Comparison of ENCODE assay signal across 10 mouse cellular contexts in genomic region chr5:137285045-137285444, GRCm38 (mm10). TPM values are rescaled to one million over a fixed set of nuclear protein-coding genes. Genes with fewer than 3 reads are reported as not detected.
DNase-seq lines count a peak whose midpoint lies in the region; ATAC-seq and TF ChIP-seq lines count a peak whose summit lies in the region.
"Had no signal": no experiment of that assay in that cellular context is flagged by ENCODE, and none has a peak within 500 bp of the region (broad histone marks: within the 10 kb centered on the region; RNA-seq: fewer than 3 reads in every experiment).

No protein-coding gene starts in this region.

- H3K9ac ChIP-seq in forebrain, postnatal 0 days = no peak overlapping the region
- no peak overlapping the region for H3K9ac ChIP-seq in forebrain, embryonic 13.5 days
- no peak overlapping the region for H3K9ac ChIP-seq in midbrain, embryonic 11.5 days (ENCODE audit: low read length)
- H3K9ac ChIP-seq in midbrain, embryonic 15.5 days = no peak overlapping the region
- H3K9ac ChIP-seq: liver, embryonic 15.5 days; stomach, embryonic 15.5 days had no signal

- no peak overlapping the region for H3K4me2 ChIP-seq in forebrain, postnatal 0 days (ENCODE audit: low read depth)
- H3K4me2 ChIP-seq in forebrain, embryonic 13.5 days = no peak overlapping the region
- no peak overlapping the region for H3K4me2 ChIP-seq in midbrain, embryonic 11.5 days
- H3K4me2 ChIP-seq in midbrain, embryonic 15.5 days = no peak overlapping the region
- H3K4me2 ChIP-seq: liver, embryonic 15.5 days; stomach, embryonic 15.5 days had no signal

- no peak for ATAC-seq in forebrain, postnatal 0 days
- no peak for ATAC-seq in forebrain, embryonic 13.5 days
- ATAC-seq in midbrain, embryonic 11.5 days (ENCODE audit: low FRiP score) = no peak
- ATAC-seq in midbrain, embryonic 15.5 days (replicated peaks) = no peak

- peak; percentile 52 for DNase-seq in forebrain, postnatal 0 days
- peak; percentile 89 for DNase-seq in midbrain, embryonic 11.5 days (ENCODE audit: low spot score, missing footprints)
- DNase-seq in c-Kit-positive CD71-positive TER-119-positive erythroid progenitor cells, embryonic 14.5 days (ENCODE audit: low spot score) = peak; percentile 79
- DNase-seq in mesoderm, embryonic 11.5 days (ENCODE audit: low read depth, low spot score) = peak; percentile 57
- DNase-seq in urinary bladder, postnatal 14 days (ENCODE audit: low spot score) = no peak
- DNase-seq in left cerebral cortex, adult 11 months (ENCODE audit: low spot score) = no peak

- 62% methylated on average over 5 of the region's 5 CpGs for WGBS in forebrain, postnatal 0 days
- WGBS in forebrain, embryonic 13.5 days = 58% methylated on average over 5 of the region's 5 CpGs
- 57% methylated on average over 5 of the region's 5 CpGs for WGBS in midbrain, embryonic 11.5 days
- WGBS in midbrain, embryonic 15.5 days = 65% methylated on average over 5 of the region's 5 CpGs

- no peaks in the 10 kb centered on the region for H3K4me1 ChIP-seq in forebrain, postnatal 0 days (ENCODE audit: insufficient read depth)
- H3K4me1 ChIP-seq in forebrain, embryonic 13.5 days = peaks cover 24% of the 10 kb centered on the region
- H3K4me1 ChIP-seq in midbrain, embryonic 11.5 days (ENCODE audit: control insufficient read depth, insufficient read depth, low read length) = peaks cover 19% of the 10 kb centered on the region
- H3K4me1 ChIP-seq in midbrain, embryonic 15.5 days = peaks cover 28% of the 10 kb centered on the region

- H3K27ac ChIP-seq in forebrain, postnatal 0 days (ENCODE audit: low read depth, low read length) = no peak overlapping the region
- H3K27ac ChIP-seq in forebrain, embryonic 13.5 days = no peak overlapping the region
- H3K27ac ChIP-seq in midbrain, embryonic 11.5 days (ENCODE audit: low read depth, low read length) = no peak overlapping the region
- no peak overlapping the region for H3K27ac ChIP-seq in midbrain, embryonic 15.5 days
- H3K27ac ChIP-seq: liver, embryonic 15.5 days; stomach, embryonic 15.5 days had no signal

- no peak overlapping the region for H3K4me3 ChIP-seq in forebrain, postnatal 0 days (ENCODE audit: low read depth, low read length)
- H3K4me3 ChIP-seq in forebrain, embryonic 13.5 days = no peak overlapping the region
- H3K4me3 ChIP-seq in midbrain, embryonic 11.5 days (ENCODE audit: low read depth, low read length) = no peak overlapping the region
- no peak overlapping the region for H3K4me3 ChIP-seq in midbrain, embryonic 15.5 days
- H3K4me3 ChIP-seq: liver, embryonic 15.5 days; stomach, embryonic 15.5 days had no signal

- no peaks in the 10 kb centered on the region for H3K9me3 ChIP-seq in forebrain, postnatal 0 days (ENCODE audit: low read length)
- H3K9me3 ChIP-seq in forebrain, embryonic 13.5 days (replicated peaks) = no peaks in the 10 kb centered on the region
- H3K9me3 ChIP-seq in midbrain, embryonic 11.5 days (ENCODE audit: control insufficient read depth, low read length) = no peaks in the 10 kb centered on the region
- H3K9me3 ChIP-seq in midbrain, embryonic 15.5 days = no peaks in the 10 kb centered on the region
- H3K9me3 ChIP-seq: liver, embryonic 15.5 days; stomach, embryonic 15.5 days had no signal

- TF ChIP-seq CTCF in forebrain, postnatal 0 days (IDR thresholded peaks at IDR 0.05; ENCODE audit: low read depth) = peak; percentile 74

- H3K36me3 ChIP-seq in forebrain, postnatal 0 days (ENCODE audit: insufficient read depth) = no peaks in the 10 kb centered on the region
- H3K36me3 ChIP-seq in forebrain, embryonic 13.5 days (ENCODE audit: poor library complexity, severe bottlenecking) = no peaks in the 10 kb centered on the region
- no peaks in the 10 kb centered on the region for H3K36me3 ChIP-seq in midbrain, embryonic 11.5 days (ENCODE audit: control insufficient read depth, insufficient read depth, low read length)
- no peaks in the 10 kb centered on the region for H3K36me3 ChIP-seq in midbrain, embryonic 15.5 days (replicated peaks)
- H3K36me3 ChIP-seq: liver, embryonic 15.5 days; stomach, embryonic 15.5 days had no signal

- peaks cover 3% of the 10 kb centered on the region; the same call in 1 of the 2 replicates for H3K27me3 ChIP-seq in forebrain, postnatal 0 days (ENCODE audit: insufficient read depth, low read length)
- peaks cover 33% of the 10 kb centered on the region for H3K27me3 ChIP-seq in forebrain, embryonic 13.5 days
- H3K27me3 ChIP-seq in midbrain, embryonic 11.5 days (ENCODE audit: control insufficient read depth, insufficient read depth, low read length) = peaks cover 23% of the 10 kb centered on the region
- H3K27me3 ChIP-seq in midbrain, embryonic 15.5 days (replicated peaks) = peaks cover 11% of the 10 kb centered on the region

RNA-seq across cellular contexts. Expression of gene Ache, which starts 2.3 kb away (rescaled TPM):
- total RNA-seq in forebrain, postnatal 0 days (2014; rRNA removed) = 48.4 and 73.2 TPM in 2 replicates
- polyA plus RNA-seq in forebrain, postnatal 0 days (2015; fragmentation: Nextera tagmentation; extraction: Ambion mirVana) = 44.3 and 69.1 TPM in 2 replicates
- polyA plus RNA-seq in forebrain, embryonic 13.5 days (2015; fragmentation: Nextera tagmentation; extraction: Ambion mirVana) = 2.7 and 4.1 TPM in 2 replicates
- polyA plus RNA-seq in midbrain, embryonic 11.5 days (2014; fragmentation: Nextera tagmentation; extraction: Ambion mirVana) = 3.6 and 4.0 TPM in 2 replicates
- 39.8 and 45.6 TPM in 2 replicates for polyA plus RNA-seq in midbrain, embryonic 15.5 days (2015; fragmentation: Nextera tagmentation; extraction: Ambion mirVana)

RNA-seq across cellular contexts. Expression of gene Ufsp1, which starts 9.4 kb away (rescaled TPM):
- total RNA-seq in forebrain, postnatal 0 days (2014; rRNA removed) = 15.2 and 16.2 TPM in 2 replicates
- polyA plus RNA-seq in forebrain, postnatal 0 days (2015; fragmentation: Nextera tagmentation; extraction: Ambion mirVana) = 15.8 and 23.4 TPM in 2 replicates
- polyA plus RNA-seq in forebrain, embryonic 13.5 days (2015; fragmentation: Nextera tagmentation; extraction: Ambion mirVana) = 7.1 and 7.2 TPM in 2 replicates
- 7.5 and 7.9 TPM in 2 replicates for polyA plus RNA-seq in midbrain, embryonic 11.5 days (2014; fragmentation: Nextera tagmentation; extraction: Ambion mirVana)
- polyA plus RNA-seq in midbrain, embryonic 15.5 days (2015; fragmentation: Nextera tagmentation; extraction: Ambion mirVana) = 18.2 and 18.7 TPM in 2 replicates

RNA-seq across cellular contexts. Expression of gene Srrt, which starts 22.4 kb away (rescaled TPM):
- total RNA-seq in forebrain, postnatal 0 days (2014; rRNA removed) = 136 and 153 TPM in 2 replicates
- polyA plus RNA-seq in forebrain, postnatal 0 days (2015; fragmentation: Nextera tagmentation; extraction: Ambion mirVana) = 52.3 and 55.6 TPM in 2 replicates
- 145 and 150 TPM in 2 replicates for polyA plus RNA-seq in forebrain, embryonic 13.5 days (2015; fragmentation: Nextera tagmentation; extraction: Ambion mirVana)
- 151 and 154 TPM in 2 replicates for polyA plus RNA-seq in midbrain, embryonic 11.5 days (2014; fragmentation: Nextera tagmentation; extraction: Ambion mirVana)
- 106 and 107 TPM in 2 replicates for polyA plus RNA-seq in midbrain, embryonic 15.5 days (2015; fragmentation: Nextera tagmentation; extraction: Ambion mirVana)

RNA-seq across cellular contexts. Expression of gene Trip6, which starts 29.2 kb away (rescaled TPM):
- 10.8 and 11.4 TPM in 2 replicates for total RNA-seq in forebrain, postnatal 0 days (2014; rRNA removed)
- 9.9 and 11.6 TPM in 2 replicates for polyA plus RNA-seq in forebrain, postnatal 0 days (2015; fragmentation: Nextera tagmentation; extraction: Ambion mirVana)
- 30.8 and 35.3 TPM in 2 replicates for polyA plus RNA-seq in forebrain, embryonic 13.5 days (2015; fragmentation: Nextera tagmentation; extraction: Ambion mirVana)
- polyA plus RNA-seq in midbrain, embryonic 11.5 days (2014; fragmentation: Nextera tagmentation; extraction: Ambion mirVana) = 28.0 and 34.1 TPM in 2 replicates
- polyA plus RNA-seq in midbrain, embryonic 15.5 days (2015; fragmentation: Nextera tagmentation; extraction: Ambion mirVana) = 14.7 and 19.1 TPM in 2 replicates

RNA-seq across cellular contexts. Expression of gene Slc12a9, which starts 48.4 kb away (rescaled TPM):
- 19.3 and 21.8 TPM in 2 replicates for total RNA-seq in forebrain, postnatal 0 days (2014; rRNA removed)
- 12.5 and 18.4 TPM in 2 replicates for polyA plus RNA-seq in forebrain, postnatal 0 days (2015; fragmentation: Nextera tagmentation; extraction: Ambion mirVana)
- 14.4 and 16.9 TPM in 2 replicates for polyA plus RNA-seq in forebrain, embryonic 13.5 days (2015; fragmentation: Nextera tagmentation; extraction: Ambion mirVana)
- polyA plus RNA-seq in midbrain, embryonic 11.5 days (2014; fragmentation: Nextera tagmentation; extraction: Ambion mirVana) = 5.8 TPM in 2 replicates
- 27.7 and 29.5 TPM in 2 replicates for polyA plus RNA-seq in midbrain, embryonic 15.5 days (2015; fragmentation: Nextera tagmentation; extraction: Ambion mirVana)

Comparison
In these comparisons a context has a peak if more than half of its experiments do, and no peak if none do; other contexts are left out.
1. DNase-seq: peak in forebrain, postnatal 0 days (single experiment), midbrain, embryonic 11.5 days (single experiment), c-Kit-positive CD71-positive TER-119-positive erythroid progenitor cells, embryonic 14.5 days (single experiment) and mesoderm, embryonic 11.5 days (single experiment); none in urinary bladder, postnatal 14 days (single experiment) and left cerebral cortex, adult 11 months (single experiment).